Mouse (Mus musculus) kidney, postnatal 36 days (tissue): ENCODE measurements at regions not wholly inside any gene's neighbourhood (a gene's known extent, or its start where the extent isn't known, plus 50 kb on each side); places are given as distances from the start of the nearest gene placed in this dataset.
A peak's percentile ranks its signal among the peaks of the same experiment; 100 is the strongest.

ENCODE experiments used
- DNase-seq, 2 experiments: peaks; one replicate each; pipeline ENCODE4 v3.0.0; 2021 to 2022; ENCODE audit warnings: mixed read lengths in 2 of 2

DNA sequence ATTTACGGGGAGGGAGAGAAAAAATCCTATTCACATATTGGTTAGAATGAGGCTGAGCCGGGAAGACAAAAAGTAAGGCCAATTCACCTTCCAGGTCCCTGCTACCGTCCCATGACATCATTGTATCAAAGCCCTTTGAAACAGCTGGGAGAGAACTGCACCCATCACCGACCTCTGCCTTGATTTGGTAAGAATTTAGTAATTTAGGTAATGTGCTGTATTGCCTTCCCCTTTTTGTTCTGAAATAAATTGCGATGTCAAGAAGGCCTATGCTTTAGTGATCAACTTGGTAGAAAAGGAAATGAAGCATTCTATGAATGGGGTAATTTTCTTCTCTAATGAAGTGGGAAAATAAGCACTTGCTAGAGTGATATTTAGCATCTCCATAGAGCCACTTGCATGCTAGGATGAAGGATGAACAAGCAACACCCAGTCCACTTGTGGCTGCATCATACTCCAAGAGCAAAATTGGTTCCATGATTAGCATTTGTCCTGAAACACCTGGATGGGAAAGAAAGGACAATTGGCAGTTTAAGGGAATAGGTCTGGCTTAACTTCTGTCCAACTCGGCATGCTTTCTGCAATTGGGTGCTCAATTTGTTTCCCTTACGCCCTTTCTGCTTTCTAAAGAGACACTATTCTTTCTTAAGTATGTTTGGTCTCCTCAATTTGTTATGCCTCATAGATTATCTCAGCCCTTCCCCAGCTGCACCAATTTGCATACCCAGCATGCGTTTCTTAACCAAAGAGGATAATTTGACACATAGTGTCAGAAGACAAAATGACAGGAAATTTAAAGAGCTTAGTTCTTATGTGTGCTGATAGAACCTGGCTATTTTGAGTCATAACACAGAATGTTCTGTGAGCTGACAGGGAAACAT, 114.2 kb upstream of the Kitl start:
- DNase-seq, result no peak

DNA sequence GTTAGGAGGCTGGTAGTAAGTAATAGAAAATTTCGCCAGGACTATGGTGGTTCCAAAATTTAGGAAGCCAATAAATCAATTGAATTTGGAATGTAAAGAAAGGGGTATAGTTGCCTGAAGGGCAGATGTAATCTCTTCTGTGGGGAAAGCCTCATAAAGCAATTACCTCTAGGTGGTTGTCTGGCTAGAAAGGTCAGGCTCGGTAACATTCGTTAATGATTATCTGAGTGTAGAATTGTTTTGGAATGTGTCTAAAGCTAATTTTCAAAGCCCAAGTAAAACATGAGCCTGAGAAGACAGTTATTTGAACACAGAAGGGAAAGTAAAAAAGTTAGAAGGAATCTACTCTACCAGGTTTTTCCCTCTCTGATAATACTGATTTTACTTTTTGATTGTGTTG, 121.4 kb upstream of the Kitl start:
- DNase-seq, result peak in 1 of 2 experiments; percentile 72

DNA sequence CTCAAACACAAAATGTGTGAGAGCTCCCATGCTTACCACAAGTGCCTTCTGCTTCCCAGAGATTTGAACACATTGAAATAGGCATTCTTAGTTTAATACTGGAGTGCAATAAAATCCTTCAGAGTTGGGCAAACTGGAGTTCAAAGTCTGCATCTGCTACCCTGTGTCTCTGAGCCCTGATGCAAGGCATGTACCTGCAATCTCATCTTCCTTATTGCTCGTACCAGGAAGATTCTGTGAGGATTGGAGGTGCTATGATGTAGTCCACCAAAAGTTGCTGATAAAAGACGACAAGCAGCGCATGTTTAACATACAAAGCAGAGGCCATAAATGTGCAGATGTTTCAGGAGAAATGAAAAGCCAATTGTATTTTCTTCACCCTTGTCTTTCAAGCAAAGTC, 123.5 kb upstream of the Kitl start:
- DNase-seq, result no peak

DNA sequence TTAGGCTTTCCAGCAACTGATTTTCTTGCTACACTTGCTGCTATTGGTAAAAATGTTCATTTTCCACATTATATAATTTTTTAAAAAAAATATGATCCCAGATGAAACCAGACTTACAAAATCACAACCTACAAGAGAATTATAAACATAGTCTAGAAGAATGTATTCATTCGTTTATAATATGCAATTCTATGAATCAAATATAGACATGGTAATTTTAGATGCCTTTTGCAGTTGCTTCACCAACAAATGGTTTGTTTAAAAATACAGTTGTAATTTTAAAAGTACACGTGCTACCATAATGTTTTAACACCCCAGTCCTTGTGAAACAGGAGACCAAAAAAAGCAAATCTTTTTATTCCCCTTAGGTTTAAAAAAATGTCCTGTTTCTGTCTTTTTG, 122.4 kb upstream of the Csl start:
- no peak for DNase-seq

DNA sequence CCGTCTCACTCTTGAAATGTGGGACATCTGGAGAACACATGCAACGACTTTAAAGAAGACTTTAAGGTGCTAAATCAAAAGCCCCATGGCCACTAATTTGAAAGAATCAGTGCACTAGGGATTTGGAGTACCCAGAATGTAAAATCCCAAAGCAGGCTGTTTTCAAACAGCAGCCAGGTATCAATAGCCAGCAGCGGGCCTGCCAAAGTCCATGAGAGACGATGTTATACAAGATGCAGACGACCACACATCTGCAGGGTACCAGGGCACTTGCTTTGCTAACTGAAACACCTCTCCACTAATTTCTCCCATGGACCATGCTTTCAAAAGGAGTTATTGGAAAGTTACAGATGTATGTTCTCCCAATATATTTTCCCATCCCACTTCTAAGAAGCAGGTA, 119.9 kb upstream of the Csl start:
- DNase-seq, result no peak

DNA sequence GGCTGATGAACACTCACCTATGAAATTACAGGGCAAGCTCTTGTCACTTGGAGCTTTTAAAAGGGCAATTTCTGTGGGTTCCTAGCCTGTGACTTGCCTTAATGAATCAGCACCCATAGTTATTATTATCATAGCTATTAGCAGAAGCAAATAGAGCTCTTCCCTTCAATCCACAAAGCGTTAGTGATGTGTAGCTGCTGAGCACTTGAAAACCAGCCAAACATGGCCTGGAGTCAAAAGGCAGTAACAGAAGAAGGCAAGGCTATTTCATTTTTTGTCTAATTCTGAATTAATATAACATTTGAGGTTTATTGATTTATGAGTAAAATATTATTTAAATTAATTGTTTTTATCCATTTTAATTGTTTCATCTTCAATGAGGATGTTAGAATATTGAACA, 105.3 kb upstream of the Csl start:
- no peak for DNase-seq

DNA sequence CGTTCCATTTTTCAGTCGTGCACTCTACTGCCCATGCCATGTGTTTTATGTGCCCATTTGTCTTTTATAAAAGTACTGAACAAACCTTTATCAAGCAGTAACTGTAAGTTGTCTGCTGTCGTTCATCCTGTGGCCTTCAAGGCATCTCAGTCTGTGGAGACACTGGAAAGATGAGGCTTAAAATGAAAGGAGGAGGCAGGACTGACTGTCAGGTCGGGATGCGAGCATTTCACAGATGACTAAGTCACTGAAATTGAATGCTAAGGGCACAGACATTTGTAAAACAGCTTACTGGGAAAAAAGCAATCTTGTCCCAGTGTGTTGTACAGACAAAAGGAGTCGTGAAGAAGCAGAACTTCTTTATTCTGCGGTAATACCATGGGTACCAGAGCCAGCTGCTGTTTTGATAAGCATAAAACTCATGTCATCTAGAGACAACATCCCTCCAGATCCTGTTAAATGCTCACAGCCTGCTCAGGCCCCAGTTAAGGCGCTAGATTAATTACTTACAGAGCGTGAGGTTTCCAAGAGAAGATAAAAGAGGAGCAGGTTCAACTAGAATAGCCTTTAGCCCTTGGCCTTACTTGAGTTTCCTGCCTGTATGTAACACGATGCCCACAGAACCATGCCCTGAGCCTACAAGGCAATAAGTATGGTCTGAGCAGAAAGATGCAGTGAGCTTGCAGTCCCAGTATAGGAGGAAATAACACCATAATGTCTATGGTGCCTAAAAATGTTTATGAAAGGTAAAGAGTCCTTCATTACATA, 101.0 kb upstream of the Csl start:
- no peak for DNase-seq

DNA sequence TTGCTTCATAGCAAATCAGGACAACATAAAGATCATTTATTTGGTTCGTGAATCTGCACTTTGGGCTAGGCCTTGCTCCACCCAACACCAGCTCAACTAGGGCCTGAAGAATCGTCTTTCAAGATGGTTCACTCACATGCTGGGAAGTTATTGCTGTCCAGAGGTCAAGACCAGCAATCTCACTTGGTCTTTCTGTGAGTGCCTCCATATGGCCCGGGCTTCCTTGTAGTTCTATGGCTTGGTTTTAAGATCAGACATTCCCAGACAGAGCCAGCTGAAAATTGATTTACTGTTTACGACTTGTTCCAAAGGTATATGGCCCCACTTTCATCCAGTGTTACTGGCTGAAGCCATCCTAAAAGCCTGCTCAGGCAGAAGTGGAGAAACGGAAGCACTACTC, 84.7 kb upstream of the Csl start:
- DNase-seq, result no peak

DNA sequence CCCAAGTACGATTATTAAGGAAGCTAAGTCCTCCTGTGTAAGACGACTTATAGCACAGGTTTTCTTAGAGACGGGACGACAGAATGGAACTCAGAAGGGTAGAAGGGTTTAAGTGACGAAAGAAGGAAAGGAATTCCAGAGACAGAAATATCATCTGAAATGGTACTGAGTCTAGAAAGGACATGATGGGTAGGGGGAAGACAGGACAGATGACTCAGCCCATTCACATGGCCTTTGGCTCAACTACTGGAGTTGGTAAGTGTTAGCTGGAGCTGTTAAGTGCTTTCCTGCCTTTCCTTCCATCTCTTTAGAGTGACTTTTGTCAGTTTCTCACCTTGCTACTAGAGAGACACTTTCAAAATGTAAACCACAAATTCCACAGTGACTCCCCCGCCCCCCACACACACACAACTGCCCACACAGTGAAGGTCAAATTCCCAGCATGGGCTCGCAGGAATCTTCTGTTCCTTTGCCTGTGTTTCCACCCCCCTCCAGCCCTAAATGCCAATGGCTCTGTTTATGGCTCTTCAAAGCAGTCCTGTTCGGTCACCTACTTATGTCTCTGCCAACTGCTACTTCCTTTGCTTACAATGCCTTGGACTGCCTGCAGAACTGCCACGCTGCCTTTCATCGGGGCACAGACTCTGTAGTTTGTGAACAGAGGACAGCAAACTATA, 81.8 kb upstream of the Csl start:
- peak; percentile 19 to 26 for DNase-seq

DNA sequence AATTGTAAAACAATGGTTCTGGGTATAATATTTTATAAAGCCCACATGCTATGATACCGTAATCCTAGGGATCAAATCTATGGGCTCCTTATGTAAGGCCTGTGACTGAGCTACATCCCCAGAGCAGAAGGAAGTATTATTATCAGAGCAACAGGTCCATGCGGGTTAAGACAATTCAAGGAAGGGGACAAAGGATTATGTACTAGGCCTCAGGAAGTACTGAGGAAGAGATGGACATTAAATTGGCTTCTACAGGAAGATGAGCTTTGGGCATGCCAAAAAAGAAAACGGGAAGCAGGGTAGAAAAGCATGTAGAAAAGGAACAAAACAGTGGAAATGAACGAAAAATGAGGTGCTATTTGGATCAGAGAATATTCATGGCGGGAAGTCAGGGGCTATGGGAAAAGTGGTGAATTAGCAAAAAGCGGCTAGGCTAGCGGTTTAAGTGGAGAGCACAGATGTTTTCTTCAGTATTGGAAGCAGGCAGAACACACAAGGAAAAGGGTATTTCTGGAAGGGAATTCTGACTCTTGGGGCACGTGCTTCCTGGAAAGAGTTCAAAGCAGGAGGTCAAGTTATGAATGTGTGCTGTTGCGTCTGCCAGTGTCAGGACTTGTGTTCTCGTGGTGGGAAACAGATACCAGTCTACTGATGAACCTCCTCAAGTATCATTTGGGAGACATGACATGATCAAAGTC, 80.9 kb upstream of the Csl start:
- peak; percentile 17 to 43 for DNase-seq

DNA sequence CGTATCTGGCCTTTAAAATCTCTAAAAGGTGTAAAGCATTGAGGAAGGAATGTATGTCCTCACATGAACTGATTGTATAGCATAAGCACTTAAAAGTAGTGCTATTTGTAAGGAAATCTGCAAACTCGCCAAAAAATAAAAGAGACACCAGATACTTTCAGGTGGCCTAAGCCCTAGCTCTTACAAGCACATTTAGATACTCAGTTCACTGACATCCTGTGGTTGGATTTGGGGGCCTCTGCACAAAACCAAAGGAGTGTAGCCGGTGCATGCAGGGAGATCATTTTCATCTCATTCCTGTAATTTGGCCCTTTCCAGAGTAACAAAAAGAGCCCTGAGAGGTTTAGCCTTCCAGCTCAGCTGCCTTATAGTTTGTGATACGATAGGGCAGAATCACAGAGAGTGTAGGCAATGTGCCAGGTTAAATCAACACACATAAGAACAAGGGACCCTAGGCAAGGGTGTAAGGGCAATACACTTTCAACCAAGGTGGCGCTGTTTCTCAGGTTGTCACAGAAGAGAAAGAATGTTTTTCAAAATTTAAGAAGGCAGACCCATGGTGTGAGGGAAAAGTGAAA, 77.5 kb upstream of the Csl start:
- DNase-seq, result peak; percentile 21 to 31

DNA sequence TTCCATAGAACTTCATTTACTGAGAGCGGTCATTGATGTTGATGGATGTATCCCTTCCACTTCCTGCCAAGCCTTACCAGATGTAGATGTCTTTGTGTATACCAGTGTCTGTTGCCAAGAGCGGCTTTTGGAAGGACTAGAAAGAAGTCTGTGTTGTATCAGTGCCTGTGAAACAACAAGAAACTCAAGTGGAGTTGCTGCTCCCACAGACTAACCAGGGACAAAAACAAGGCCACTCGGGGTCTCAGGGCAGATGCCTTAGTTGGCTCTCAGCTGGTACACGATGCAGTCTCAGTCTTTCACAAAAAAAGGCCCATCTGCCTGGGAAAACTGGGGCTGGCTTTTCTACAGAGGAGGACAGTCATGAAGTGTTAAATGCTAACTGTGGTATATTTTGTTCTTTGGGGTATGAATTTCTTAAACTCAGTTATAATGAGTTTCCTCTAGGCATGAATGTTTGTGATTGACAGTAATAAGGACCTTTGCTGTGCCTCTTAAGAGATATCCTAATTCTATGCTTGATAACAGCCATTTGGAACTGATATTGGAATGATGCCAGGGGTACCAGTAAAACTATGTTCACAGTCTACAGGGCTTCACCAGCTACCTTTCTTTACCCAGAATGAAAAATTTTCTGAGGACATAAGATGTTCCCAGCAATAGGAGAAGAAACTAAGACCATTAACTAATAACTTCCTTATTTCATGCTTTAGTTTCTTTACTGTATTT, 75.6 kb upstream of the Csl start:
- no peak for DNase-seq

DNA sequence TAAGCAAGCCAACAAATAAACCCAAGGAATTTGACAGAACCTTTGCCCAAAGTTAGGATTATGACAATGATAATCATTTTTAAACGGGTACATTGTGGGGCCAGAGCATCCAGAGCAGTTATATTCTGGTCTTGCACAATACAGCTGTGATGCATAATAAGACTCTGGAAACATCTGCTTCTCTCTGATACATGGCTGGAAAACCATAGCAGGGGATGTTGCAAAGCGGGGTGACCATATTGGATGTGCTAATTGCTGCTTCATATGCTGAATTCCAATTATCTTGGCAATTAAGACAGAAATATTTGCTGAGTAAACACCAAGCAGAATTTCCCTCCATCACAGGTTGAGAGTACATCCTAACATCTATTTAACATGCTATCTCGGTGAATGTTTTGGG, 70.5 kb upstream of the Csl start:
- no peak for DNase-seq

DNA sequence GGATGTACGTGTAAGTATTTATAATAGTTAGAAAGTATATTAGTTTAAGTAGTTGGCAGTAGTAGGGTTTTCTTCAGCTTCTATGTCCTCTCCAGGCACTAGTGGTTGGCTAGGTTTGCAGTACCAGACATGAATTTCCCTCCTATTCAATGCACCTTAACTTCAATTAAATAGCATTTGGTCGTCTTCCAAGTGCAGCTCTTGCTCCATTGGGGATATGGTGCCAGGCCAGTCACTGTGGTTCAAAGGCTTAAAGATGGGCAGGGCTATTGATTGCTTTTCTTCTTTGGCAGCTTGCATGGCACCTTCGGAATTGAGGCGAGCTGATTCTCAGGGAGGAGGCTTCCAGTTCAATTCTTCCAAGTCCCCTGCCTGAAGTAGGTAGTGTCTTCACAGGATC, 68.0 kb upstream of the Csl start:
- DNase-seq, result no peak

DNA sequence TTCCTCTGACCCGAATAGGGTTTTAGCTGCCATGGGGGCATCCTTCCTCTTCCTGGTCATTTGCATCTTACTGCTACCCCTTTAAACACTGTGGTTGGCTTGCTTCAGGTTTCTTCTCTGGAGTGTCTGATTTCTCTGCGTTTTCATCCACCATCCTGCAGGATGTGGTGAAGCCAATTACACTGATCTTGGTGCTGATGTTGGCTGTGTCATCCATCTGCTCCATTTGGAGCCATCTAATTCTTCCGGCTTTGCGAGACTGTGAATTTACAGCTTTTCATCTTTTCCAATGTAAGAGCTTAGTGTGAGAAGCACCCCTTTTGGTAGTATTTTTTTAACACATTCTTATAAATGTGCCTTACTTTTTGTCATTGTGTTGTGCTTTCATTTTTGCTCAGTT, 66.4 kb upstream of the Csl start:
- DNase-seq, result no peak

DNA sequence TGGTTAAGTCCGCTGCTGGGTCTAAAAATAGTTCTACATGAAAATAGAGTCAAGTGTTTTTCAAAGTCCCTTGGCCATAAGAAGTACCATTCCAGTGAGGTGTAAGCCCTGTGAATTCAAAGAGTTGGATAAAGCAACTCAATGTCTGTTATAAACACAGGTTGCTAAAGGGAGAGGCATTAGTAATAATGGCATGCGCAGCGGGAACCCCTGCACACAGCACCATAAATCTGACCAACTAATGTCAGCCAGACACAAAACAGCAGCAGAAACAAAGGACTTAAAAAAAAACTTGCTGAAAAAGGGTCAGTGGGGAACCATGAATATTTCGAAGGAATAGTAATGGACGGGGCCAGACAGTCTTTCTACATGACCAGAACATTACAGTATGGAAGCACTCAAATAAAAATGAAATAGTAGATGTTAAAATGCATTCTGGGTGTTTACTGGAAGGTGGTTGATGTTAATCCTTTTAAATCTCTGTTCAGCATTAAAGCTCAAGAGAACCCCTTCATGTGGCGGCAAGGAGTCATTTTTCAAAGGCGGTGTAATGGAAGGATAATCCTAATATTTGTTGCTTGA, 52.7 kb upstream of the Csl start:
- DNase-seq, result no peak

DNA sequence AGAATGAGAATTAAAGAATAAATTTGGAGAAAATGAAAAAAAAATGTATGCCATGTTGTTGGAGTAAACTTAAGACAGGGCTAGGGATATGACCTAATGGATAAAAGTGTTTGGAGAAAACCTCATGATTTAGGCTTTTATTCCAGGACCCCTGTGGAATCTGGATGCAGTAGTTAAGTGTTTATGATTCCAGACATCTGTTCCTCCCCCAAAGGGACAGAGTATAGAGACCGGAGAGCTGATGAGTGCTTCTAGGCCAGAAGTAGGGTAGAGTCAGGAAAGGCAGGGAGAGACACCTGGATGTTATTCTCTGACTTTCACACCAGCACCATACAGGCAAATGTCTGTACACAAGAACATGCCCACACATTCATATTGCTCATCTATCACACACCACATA, 52.0 kb upstream of the Csl start:
- no peak for DNase-seq
